Mouse (Mus musculus): Measurements from ENCODE around the gene B3gat2. TPM values are rescaled to one million over a fixed set of nuclear protein-coding genes. Genes with fewer than 3 reads are reported as not detected.

B3gat2 gene
- polyA plus RNA-seq (2015; fragmentation: Nextera tagmentation; extraction: Ambion mirVana), result 18.9 and 22.1 TPM in 2 replicates

DNA sequence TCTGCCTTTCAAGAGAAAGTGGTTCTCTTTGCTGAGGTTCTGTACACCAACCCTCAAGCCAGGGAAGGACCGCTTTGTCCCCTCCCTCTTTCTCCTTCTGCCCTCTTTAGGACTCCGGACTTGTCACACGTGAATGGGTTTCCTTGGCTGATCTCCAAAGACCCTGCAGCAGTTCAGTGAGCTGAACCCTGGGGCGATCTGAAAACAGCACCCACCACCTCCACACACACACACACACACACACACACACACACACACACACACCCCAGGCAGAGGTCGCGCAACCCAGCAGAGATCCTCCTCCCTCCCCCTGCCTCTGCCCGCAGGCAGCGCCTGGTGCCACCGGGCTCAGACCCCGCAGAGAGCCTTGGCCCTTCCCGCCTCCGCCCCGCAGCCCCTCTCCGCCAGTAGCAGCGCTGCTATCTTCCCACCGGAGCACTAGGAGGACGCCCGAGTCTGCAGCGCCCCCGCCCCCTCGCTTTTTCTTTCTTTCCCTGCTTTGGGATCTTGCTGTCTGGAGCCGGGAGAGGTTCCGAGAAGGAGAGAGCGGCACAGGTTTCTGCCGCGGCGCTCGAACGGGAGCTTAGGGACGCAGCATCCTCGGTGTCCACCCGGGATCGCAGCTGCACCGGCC is at the start of gene B3gat2:
Gene B3gat2 (plus strand): TSS at position 252 of the 634 bp plus-strand sequence.
- peak within 1 kb of the TSS; percentile 82 for H3K9ac ChIP-seq
- no peaks in the 10 kb centered on the region for H3K9me3 ChIP-seq
- peaks cover 17% of the 10 kb centered on the region; the same call in 1 of the 2 replicates for H3K27me3 ChIP-seq
- peak within 1 kb of the TSS; percentile 84 for H3K27ac ChIP-seq (replicated peaks)
- peak within 1 kb of the TSS; percentile 80 for H3K4me3 ChIP-seq
- H3K4me1 ChIP-seq (replicated peaks), result peaks cover 33% of the 10 kb centered on the region
- H3K36me3 ChIP-seq, result no peaks in the 10 kb centered on the region
- H3K4me2 ChIP-seq, result peak within 1 kb of the TSS; percentile 93
- peak; percentile 59 for ATAC-seq (ENCODE audit: low FRiP score, low read depth)
- under 1% methylated on average over 30 of the region's 34 CpGs for WGBS

DNA sequence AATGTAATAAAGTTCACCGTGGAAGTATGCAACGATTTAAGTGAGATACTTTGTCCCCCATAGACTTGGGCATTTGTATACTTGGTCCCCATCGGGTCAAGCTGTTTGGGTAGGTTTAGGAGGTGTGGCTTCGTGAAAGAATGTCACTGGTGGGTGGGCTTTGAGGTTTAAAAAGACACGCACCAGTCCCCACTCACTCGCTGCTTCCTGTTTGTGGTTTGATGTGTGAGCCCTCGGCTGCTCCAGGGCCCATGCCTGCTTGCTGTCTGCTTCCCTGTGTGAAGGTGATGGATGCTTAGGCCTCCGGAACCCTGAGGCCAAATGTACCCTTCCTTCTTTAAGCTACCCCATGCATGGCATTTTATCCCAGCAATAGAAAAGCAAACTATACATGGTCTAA is 41.2 kb upstream of the B3gat2 start:
- Histone ChIP-seq H3K4me2 (no peak overlapping the region), H3K36me3 (no peaks in the 10 kb centered on the region), H3K4me3 (no peak overlapping the region), H3K9me3 (no peaks in the 10 kb centered on the region), H3K9ac (no peak overlapping the region), H3K27me3 (no peaks in the 10 kb centered on the region), H3K4me1 (replicated peaks) (peaks cover 4% of the 10 kb centered on the region; the same call in 1 of the 2 replicates), H3K27ac (replicated peaks) (no peak overlapping the region)
- WGBS, result 80% methylated on average over 8 of the region's 8 CpGs
- no peak for ATAC-seq (ENCODE audit: low FRiP score, low read depth)

DNA sequence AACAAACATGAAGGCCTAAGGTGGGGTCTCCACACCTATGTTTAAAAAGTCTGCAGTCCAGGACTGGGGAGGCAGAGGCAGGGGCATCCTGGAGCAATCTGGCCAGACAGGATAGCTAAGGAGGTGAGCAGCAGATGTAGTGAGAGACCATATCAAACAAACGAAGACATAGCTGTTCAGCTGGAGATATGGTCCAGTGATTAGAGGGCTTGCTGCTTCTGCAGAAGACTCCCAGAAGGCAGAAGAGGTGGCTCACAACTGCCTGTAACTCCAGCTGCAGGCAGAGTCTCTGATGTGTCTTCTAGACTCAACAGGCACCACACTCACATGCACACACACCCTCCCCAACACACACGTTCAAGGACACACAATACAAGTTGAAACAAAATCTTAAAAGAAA is 40.5 kb upstream of the B3gat2 start:
- no peak for ATAC-seq (ENCODE audit: low FRiP score, low read depth)
- H3K36me3 ChIP-seq, result no peaks in the 10 kb centered on the region
- H3K9ac ChIP-seq, result no peak overlapping the region
- no peaks in the 10 kb centered on the region for H3K27me3 ChIP-seq
- no peak overlapping the region for H3K27ac ChIP-seq (replicated peaks)
- H3K4me2 ChIP-seq, result no peak overlapping the region
- H3K4me1 ChIP-seq (replicated peaks), result peaks cover 4% of the 10 kb centered on the region; the same call in 1 of the 2 replicates
- no peak overlapping the region for H3K4me3 ChIP-seq
- no peaks in the 10 kb centered on the region for H3K9me3 ChIP-seq
- WGBS, result 75% methylated on average over 2 of the region's 2 CpGs

DNA sequence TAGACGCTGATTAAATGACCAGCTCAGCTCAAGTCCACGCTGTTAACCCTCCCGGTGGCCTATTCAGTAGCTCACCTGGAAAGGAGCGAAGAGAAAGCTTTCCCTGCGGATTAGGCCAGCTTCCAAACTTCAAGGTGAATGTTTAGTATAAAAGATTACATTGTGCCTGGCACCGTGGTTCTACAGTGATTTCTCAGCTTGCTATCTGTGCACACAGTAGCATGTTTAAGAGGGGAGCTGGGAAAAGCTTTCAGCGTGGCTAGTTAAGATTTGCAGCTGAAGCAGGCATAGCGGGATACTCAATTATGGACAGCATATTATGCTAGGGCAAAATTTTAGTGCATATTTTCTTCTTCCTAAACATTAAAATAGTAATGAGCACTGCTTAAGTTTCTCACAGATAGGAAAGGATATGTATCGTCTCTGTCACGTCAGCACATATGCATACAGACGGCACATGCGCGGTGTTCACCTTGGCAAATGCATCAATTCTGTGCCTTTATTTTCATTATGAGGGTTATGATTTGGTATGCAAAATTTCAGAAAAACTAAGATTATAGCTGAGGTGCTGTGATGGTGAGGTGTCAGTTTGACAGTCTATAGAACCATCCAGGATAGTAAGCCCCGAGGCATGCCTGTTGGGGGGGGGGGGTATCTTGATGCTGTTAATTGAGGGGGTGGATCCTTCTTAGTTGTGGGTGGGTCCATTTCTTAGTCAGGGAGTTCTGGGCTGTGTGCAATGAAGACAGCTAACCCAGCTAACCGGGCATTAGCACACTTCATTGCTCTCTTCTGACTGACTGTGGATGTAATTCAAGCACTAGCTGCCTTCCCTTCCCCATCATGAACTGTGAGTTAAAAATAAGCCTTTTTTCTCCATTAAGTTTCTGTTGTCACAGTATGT is 38.8 kb upstream of the B3gat2 start:
- no peak overlapping the region for H3K4me3 ChIP-seq
- H3K27ac ChIP-seq (replicated peaks), result no peak overlapping the region

DNA sequence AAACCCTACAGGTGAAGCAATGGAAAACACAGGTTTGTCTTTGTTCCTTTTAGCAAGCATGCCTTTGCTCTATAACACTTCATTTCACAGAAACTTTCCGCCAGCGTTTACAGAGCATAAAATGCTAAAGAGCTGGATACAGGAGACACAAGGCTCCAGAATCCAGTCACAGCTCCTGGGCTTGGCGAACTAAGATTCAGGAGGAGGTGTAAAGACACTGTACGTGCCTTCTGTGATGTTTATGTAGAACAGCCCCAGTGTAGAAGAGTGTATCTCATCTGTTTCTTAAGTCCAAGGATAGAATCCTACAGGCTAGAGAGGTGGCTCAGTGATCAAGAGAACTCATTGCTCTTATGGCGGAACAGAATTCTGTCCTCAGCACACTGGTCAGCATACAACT is 30.2 kb upstream of the B3gat2 start:
- Histone ChIP-seq H3K27me3 (no peaks in the 10 kb centered on the region), H3K36me3 (no peaks in the 10 kb centered on the region), H3K9ac (no peak overlapping the region), H3K9me3 (no peaks in the 10 kb centered on the region), H3K4me1 (replicated peaks) (no peaks in the 10 kb centered on the region), H3K4me3 (no peak overlapping the region), H3K4me2 (no peak overlapping the region), H3K27ac (replicated peaks) (no peak overlapping the region)
- no peak for ATAC-seq (ENCODE audit: low FRiP score, low read depth)
- 93% methylated on average over 5 of the region's 5 CpGs for WGBS

More for the DNA sequence above, 38.8 kb upstream of the B3gat2 start:
- 70% methylated on average over 15 of the region's 15 CpGs for WGBS
- Histone ChIP-seq H3K9ac (no peak overlapping the region), H3K36me3 (no peaks in the 10 kb centered on the region), H3K4me2 (no peak overlapping the region), H3K9me3 (no peaks in the 10 kb centered on the region), H3K27me3 (no peaks in the 10 kb centered on the region), H3K4me1 (replicated peaks) (peaks cover 4% of the 10 kb centered on the region; the same call in 1 of the 2 replicates)
- 0 out of 2 replicates have a peak, but pooled peaks have one; percentile 27 for ATAC-seq (ENCODE audit: low FRiP score, low read depth)

DNA sequence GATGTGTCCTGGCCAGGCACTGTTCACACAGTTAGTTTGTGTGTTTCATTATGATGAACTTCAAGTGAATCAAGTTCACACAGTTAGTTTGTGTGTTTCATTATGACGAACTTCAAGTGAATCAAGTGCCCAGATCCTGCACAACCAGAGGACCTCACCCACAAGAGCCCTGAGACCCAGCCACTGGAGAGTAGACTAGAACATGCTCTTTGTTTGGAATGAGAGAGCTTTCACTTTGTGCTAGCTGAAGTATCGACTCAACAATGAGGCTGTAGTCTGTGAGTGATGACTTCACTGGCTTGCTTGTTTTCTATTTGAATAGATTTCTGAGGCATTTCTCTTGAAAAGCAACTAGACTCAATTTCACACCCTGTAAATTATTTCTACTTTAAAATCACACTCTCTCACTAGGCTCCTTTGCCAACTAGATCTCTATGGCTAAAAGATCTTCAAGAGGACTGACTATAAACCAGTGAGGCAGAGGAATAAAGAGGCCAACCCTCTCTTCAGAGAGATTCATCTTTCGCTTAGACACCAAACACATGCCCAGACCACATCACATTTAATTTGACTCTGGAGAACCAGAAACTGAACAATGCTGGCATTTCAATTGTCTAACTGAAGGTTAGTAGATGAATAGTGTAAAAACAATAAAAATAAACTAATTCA is 10.6 kb upstream of the B3gat2 start:
- no peak for ATAC-seq (ENCODE audit: low FRiP score, low read depth)

DNA sequence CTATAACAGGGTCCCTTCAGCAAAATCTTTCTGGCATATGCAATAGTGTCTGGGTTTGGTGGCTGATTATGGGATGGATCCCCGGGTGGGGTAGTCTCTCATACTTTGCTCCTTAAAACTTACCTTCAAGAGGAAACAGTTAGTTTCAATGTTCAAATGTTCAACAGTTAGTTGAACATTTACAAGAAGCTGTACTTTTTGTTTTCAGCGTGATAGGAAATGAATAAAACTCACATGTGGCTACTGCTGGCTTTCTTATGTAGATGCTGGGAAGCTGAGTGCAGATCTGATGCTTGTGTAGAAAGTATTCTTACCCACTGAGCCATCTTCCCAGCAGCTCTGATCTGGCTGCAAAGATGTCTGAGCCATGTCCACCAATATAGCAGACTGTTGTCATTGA is 8.5 kb upstream of the B3gat2 start:
- Histone ChIP-seq H3K27ac (replicated peaks) (no peak overlapping the region), H3K4me1 (replicated peaks) (no peaks in the 10 kb centered on the region), H3K27me3 (no peaks in the 10 kb centered on the region), H3K9me3 (no peaks in the 10 kb centered on the region), H3K4me3 (no peak overlapping the region), H3K4me2 (no peak overlapping the region), H3K36me3 (no peaks in the 10 kb centered on the region), H3K9ac (no peak overlapping the region)
- ATAC-seq (ENCODE audit: low FRiP score, low read depth), result no peak
- WGBS, result 82% methylated on average over 2 of the region's 2 CpGs

More for the DNA sequence above, 10.6 kb upstream of the B3gat2 start:
- Histone ChIP-seq H3K27ac (replicated peaks) (no peak overlapping the region), H3K4me1 (replicated peaks) (no peaks in the 10 kb centered on the region), H3K27me3 (no peaks in the 10 kb centered on the region), H3K4me2 (no peak overlapping the region), H3K4me3 (no peak overlapping the region), H3K9me3 (no peaks in the 10 kb centered on the region), H3K9ac (no peak overlapping the region), H3K36me3 (no peaks in the 10 kb centered on the region)
- WGBS, result 47% methylated on average over 3 of the region's 3 CpGs

DNA sequence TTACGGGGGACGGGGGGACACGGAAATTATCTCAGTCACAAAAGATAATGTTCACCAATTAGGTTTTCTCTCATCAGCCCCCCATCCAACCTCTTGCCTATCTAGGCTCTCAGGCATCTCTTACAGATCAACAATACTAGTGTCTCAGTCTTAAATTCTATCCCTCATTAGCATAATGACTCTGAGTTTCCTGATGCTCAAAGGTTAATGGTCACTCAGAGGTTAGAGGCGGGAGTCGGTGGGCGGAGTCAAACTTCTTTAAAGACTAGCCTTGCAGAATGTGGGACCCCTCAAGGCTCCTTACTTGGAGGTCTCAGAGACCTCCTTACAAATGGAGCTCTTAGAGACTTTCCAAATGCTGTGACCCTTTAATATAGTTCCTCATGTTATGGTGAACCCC is 8.0 kb upstream of the B3gat2 start:
- no peak for ATAC-seq (ENCODE audit: low FRiP score, low read depth)
- WGBS, result 93% methylated on average over 6 of the region's 6 CpGs
- no peaks in the 10 kb centered on the region for H3K4me1 ChIP-seq (replicated peaks)

DNA sequence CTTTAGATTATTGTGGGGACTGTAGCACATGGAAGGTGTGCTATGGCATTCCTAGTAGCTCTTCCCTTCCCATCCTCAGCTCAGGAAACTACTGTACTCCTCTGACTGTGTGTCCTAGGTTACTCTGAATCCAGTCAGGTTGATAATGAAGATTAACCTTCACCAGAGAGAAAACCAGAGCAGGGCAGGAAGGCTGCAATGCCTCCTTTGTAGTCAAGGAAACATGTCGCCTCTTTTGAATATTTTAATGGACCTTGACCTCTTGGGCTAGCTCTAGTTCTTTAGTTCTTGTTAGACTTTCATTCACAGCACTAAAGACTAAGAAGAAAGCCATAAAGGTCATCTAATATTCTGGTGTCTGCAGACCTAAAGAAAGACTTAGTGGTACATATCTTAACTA is 7.2 kb upstream of the B3gat2 start:
- Histone ChIP-seq H3K27ac (replicated peaks) (no peak overlapping the region), H3K4me2 (no peak overlapping the region), H3K4me1 (replicated peaks) (no peaks in the 10 kb centered on the region), H3K27me3 (0 out of 2 replicates have a peak, but pooled peaks cover 5% of the 10 kb centered on the region), H3K4me3 (no peak overlapping the region), H3K9me3 (no peaks in the 10 kb centered on the region), H3K36me3 (no peaks in the 10 kb centered on the region), H3K9ac (no peak overlapping the region)
- ATAC-seq (ENCODE audit: low FRiP score, low read depth), result no peak
- WGBS, result 61% methylated on average over 1 of the region's 1 CpGs

More for the DNA sequence above, 8.0 kb upstream of the B3gat2 start:
- H3K9me3 ChIP-seq, result no peaks in the 10 kb centered on the region
- H3K4me2 ChIP-seq, result no peak overlapping the region
- no peaks in the 10 kb centered on the region for H3K27me3 ChIP-seq
- no peak overlapping the region for H3K4me3 ChIP-seq
- no peaks in the 10 kb centered on the region for H3K36me3 ChIP-seq
- no peak overlapping the region for H3K9ac ChIP-seq
- no peak overlapping the region for H3K27ac ChIP-seq (replicated peaks)

DNA sequence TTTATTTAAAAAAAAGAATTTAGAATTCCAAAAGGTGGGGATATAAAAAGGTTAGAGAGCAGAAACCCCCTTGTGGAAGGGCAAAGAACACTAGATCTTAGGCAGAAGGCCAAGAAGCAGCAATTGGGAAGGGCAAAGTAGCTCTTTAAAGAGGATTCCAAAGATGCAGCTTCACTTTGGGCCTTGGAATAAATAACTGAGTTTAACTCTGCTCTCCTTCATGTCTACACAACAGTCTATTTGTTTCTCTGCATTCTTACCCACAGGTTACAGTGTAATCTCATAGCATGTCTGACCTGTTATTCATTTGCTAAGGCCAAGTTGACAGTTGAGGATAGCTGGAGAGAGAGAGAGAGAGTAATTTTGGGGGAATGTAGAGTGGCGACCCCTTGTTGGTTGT is 6.6 kb upstream of the B3gat2 start:
- H3K9ac ChIP-seq, result no peak overlapping the region
- H3K4me2 ChIP-seq, result no peak overlapping the region
- peaks cover 11% of the 10 kb centered on the region; the same call in 1 of the 2 replicates for H3K27me3 ChIP-seq
- ATAC-seq (ENCODE audit: low FRiP score, low read depth), result no peak
- H3K9me3 ChIP-seq, result no peaks in the 10 kb centered on the region
- 97% methylated on average over 1 of the region's 1 CpGs for WGBS
- no peaks in the 10 kb centered on the region for H3K36me3 ChIP-seq
- no peak overlapping the region for H3K4me3 ChIP-seq
- H3K27ac ChIP-seq (replicated peaks), result no peak overlapping the region
- H3K4me1 ChIP-seq (replicated peaks), result no peaks in the 10 kb centered on the region

DNA sequence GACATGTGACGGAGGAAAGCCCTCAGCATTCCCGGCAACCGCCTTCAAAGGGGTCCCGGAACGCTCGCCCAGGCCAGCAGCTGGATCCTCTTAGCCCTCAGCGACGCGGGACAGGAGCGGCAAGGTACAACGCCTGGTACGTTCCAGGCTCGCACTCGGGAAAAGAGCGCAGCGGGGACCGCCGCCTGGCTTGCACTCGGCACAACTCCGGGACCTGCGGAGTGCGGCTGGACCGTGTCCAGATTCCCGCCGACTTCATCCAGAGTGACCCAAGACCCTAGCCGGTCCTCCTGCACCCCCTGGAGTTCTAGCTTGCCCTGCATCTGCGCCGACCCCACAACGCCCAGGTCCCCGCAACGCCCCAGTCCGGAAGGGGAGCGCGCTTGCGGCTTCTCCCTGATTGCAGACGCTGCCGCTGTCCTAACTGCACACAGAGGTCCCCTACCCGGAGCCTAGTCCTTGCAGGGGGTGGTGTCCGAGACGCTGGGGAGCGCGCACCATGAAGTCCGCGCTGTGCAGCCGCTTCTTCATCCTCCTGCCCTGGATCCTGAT is 659 bp downstream of the B3gat2 start:
- peaks cover 39% of the 10 kb centered on the region for H3K4me1 ChIP-seq (replicated peaks)
- no peaks in the 10 kb centered on the region for H3K9me3 ChIP-seq
- H3K36me3 ChIP-seq, result no peaks in the 10 kb centered on the region
- H3K4me2 ChIP-seq, result peak overlapping the region; percentile 93
- peak overlapping the region; percentile 84 for H3K27ac ChIP-seq (replicated peaks)
- H3K4me3 ChIP-seq, result peak overlapping the region; percentile 80
- peak overlapping the region; percentile 82 for H3K9ac ChIP-seq
- under 1% methylated on average over 45 of the region's 45 CpGs for WGBS
- peaks cover 17% of the 10 kb centered on the region; the same call in 1 of the 2 replicates for H3K27me3 ChIP-seq
- ATAC-seq (ENCODE audit: low FRiP score, low read depth), result peak; percentile 51
